Mouse (Mus musculus): ENCODE measurements at regions not wholly inside any gene's neighbourhood (a gene's known extent, or its start where the extent isn't known, plus 50 kb on each side); places are given as distances from the start of the nearest gene placed in this dataset.

- TF ChIP-seq CTCF (conservative IDR thresholded peaks at IDR 0.05; ENCODE audit: low read length): no peak
- no peak for TF ChIP-seq POU5F1 (IDR thresholded peaks at IDR 0.05; ENCODE audit: borderline replicate concordance, low read length)
- no peak for TF ChIP-seq NANOG (IDR thresholded peaks at IDR 0.05; ENCODE audit: borderline replicate concordance, low read length)
These were observed 103.4 kb upstream of the Rreb1 start for GRCm38 (mm10) chr13:37674676-37675350.
